Mouse (Mus musculus): ENCODE measurements around the gene Dph2.

DNA sequence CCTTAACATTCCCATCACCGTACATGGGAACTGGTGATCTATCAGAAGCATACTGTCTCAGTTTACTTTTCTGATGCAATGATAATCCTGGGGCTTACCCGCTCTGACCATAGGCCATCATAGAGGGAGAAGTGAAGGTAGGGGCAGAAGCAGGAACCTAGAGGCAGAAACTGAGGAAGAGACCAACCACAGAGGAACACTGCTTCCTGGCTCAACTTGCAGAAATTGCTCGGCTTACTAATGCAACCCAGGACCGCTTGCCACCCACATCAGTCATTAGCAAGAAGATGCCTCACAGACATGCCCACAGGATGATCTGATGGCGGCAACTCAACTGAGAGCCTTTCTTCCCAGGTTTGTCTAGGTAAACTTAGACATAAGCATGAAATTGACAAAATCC lies 26.9 kb upstream of the Dph2 start:
- TF ChIP-seq CTCF (IDR thresholded peaks at IDR 0.05; ENCODE audit: insufficient read depth, low read depth, low read length), result no peak
- TF ChIP-seq POLR2A (IDR thresholded peaks at IDR 0.05; ENCODE audit: insufficient read depth, low read depth, low read length), result no peak
